Mouse (Mus musculus) heart, postnatal 0 days (tissue): ENCODE measurements around the gene 6030445D17Rik.

Experiments
- CTCF ChIP-seq: IDR thresholded peaks from 2 replicates; pipeline ENCODE4 v1.5.1; 2016; ENCODE audit warnings: antibody characterized with exemption, control low read depth, low read depth
- EP300 ChIP-seq: IDR thresholded peaks from 2 replicates; pipeline ENCODE4 v1.6.1; 2016; ENCODE audit warnings: antibody characterized with exemption, low read depth

- no peak for TF ChIP-seq EP300
- TF ChIP-seq CTCF: no peak
These were observed 12.3 kb upstream of the 6030445D17Rik start for GRCm38 (mm10) chr4:136449795-136450194.
